Mouse (Mus musculus) CH12.LX (cell line): ENCODE measurements around the gene Clcn7.

Source experiments
- CTCF ChIP-seq, 2 experiments: IDR thresholded peaks in 1 of 2; conservative IDR thresholded peaks in 1 of 2; 2 replicates each; pipeline ENCODE4 v1.5.1; 2011 to 2012; ENCODE audit warnings: low read depth in 2 of 2, low read length in 2 of 2, improper control_type of control experiment in 1 of 2, inconsistent platforms in 1 of 2, mild to moderate bottlenecking in 1 of 2, moderate library complexity in 1 of 2
- E2F4 ChIP-seq: IDR thresholded peaks from 2 replicates; pipeline ENCODE4 v1.6.1; 2011; ENCODE audit warnings: low read depth, low read length, improper control_type of control experiment; ENCODE audit not compliant: insufficient replicate concordance
- EP300 ChIP-seq: IDR thresholded peaks from 2 replicates; pipeline ENCODE4 v1.6.1; 2011; ENCODE audit warnings: low read length, improper control_type of control experiment
- POLR2A ChIP-seq: IDR thresholded peaks from 2 replicates; pipeline ENCODE4 v1.6.1; 2011; ENCODE audit warnings: low read depth, mild to moderate bottlenecking, improper control_type of control experiment, low read length
- USF1 ChIP-seq: IDR thresholded peaks from 2 replicates; pipeline ENCODE4 v1.6.1; 2014; ENCODE audit warnings: low read depth, mild to moderate bottlenecking, inconsistent platforms, low read length, improper control_type of control experiment
- ZC3H11A ChIP-seq: IDR thresholded peaks from 2 replicates; pipeline ENCODE4 v1.6.1; 2012; ENCODE audit warnings: low read depth, mild to moderate bottlenecking, inconsistent platforms, low read length, improper control_type of control experiment

- no peak for TF ChIP-seq E2F4
- TF ChIP-seq CTCF (conservative IDR thresholded peaks at IDR 0.05 in 1 of 2, IDR thresholded peaks at IDR 0.05 in 1 of 2; ENCODE audit: low read depth in 2 of 2, low read length in 2 of 2), result no peak
- no peak for TF ChIP-seq ZC3H11A
- TF ChIP-seq EP300, result no peak
- TF ChIP-seq POLR2A, result no peak
- no peak for TF ChIP-seq USF1
These were observed 44.0 kb upstream of the Clcn7 start for GRCm38 (mm10) chr17:25089158-25089557.
